Mouse (Mus musculus) CD4-positive, CD25-positive, alpha-beta regulatory T cell (primary cell): Measurements from ENCODE around the gene Trat1. TPM values are rescaled to one million over a fixed set of nuclear protein-coding genes. Genes with fewer than 3 reads are reported as not detected.

Source experiments
- polyA plus RNA-seq: library from polyadenylated mRNA; unstranded; fragments of 100-300 nt; shearing (Covaris generic); gene quantifications from one replicate; pipeline ENCODE4 v1.2.1, GENCODE M21; 2017

Gene Trat1
- 122 TPM for polyA plus RNA-seq

DNA sequence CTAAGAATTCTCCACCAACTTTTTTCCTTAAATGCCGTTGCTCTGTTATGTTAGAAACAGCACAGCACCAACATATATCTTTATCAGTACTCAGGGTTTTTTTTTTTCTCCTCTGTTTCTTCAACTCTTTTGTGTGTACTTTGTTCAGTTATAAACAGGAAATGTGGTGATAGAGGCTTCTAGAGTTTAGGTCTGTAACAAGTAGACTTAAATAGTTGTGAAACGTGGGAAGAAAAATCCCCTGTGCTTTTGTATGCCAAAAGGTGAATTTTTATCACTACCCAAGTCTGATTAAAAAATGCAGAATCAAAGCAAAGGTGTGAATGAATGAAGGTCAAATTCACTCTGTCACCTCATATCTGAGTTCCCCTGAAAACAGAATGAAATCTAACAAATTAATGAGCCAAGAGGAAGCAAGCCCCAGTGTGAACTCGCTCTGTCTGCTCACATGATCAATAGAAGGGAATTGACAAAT is at the start of gene Trat1:
Gene Trat1 (minus strand): TSS at position 51 of the 475 bp plus-strand sequence.

DNA sequence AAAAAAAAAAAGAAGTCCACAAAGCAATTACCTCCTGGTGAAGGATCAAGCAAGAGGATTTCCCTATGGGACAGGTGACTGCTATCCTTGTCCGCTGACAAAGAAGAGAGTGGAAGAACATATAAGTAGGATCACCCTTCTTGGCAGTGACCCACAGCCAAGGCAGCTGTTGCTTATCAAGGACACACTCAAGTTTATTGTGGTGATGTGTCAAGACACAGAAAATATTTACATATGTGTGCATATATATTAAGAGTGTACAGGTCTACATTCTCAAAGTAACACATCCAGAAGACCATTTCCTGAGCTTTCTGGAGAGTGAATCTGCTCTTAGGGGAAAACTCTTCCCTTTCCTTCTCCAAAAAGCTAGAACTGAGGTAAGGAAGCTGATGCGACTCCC is 44.9 kb upstream of the Trat1 start, which contains the start of gene Retnlb:
Gene Retnlb (plus strand): TSS at position 162 of the 400 bp plus-strand sequence.

Other genes starting within 250 kb of the Trat1 start
- not detected for gene Retnlb, start 44.8 kb upstream of the Trat1 start, polyA plus RNA-seq
- gene Retnla, start 70.5 kb upstream of the Trat1 start, polyA plus RNA-seq: not detected
- gene Retnlg, start 100.6 kb upstream of the Trat1 start, polyA plus RNA-seq: not detected
- 6.8 TPM for gene Dzip3, start 222.1 kb upstream of the Trat1 start, polyA plus RNA-seq
- 2.8 TPM for gene Cip2a, start 222.2 kb upstream of the Trat1 start, polyA plus RNA-seq